8 mouse cellular contexts compared by ENCODE assay signal in the genomic region with DNA sequence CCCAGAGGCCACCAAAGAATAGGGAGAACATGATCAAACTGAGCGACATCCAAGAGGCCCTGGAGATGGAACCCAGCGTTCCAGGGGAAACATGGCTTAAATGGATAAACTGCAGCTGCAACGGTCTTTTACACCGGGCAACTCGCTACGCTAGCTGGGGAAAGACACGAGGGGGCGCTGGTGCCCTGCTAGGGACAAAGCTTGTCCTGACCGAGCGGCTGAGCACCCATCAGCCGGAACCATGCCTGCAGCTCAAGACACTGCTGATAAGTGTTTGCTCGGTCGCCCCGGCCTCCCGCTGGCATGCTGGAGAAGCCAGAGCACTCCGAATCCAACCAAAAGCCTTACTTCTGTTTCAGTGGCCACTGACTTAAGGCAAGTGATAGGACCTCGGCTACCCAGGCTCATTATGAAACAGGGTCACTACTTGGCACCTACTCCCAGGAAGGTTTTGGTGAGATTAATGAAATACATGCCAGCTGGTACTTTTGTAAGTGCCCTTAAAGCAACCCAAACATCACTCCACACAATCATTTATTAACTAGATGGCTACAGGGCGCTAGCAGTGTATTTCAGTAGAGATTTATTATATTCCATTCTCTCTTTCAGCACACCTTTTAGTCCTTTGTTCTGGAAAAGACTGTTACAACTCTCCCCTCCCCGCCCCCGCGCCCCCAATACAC. TPM values are rescaled to one million over a fixed set of nuclear protein-coding genes. Genes with fewer than 3 reads are reported as not detected.
DNase-seq lines count a peak whose midpoint lies in the region; ATAC-seq and TF ChIP-seq lines count a peak whose summit lies in the region.

1700125H20Rik (plus strand) TSS at position 347 of the 683 bp plus-strand sequence.

- H3K36me3 ChIP-seq in embryonic facial prominence, embryonic 13.5 days: no peaks in the 10 kb centered on the region
- no peaks in the 10 kb centered on the region for H3K36me3 ChIP-seq in heart, adult 2 months (ENCODE audit: control insufficient read depth, insufficient read depth, low read length)
- H3K36me3 ChIP-seq in kidney, adult 2 months (ENCODE audit: control insufficient read depth, insufficient read depth, low read length): no peaks in the 10 kb centered on the region
- H3K36me3 ChIP-seq in limb, embryonic 11.5 days (ENCODE audit: control insufficient read depth, insufficient read depth, low read length): no peaks in the 10 kb centered on the region
- H3K36me3 ChIP-seq in midbrain, embryonic 14.5 days (ENCODE audit: control insufficient read depth, insufficient read depth, low read length): no peaks in the 10 kb centered on the region

- peak; percentile 84; the same call in 1 of the 2 replicates for ATAC-seq in embryonic facial prominence, embryonic 13.5 days (ENCODE audit: insufficient number of reproducible peaks, insufficient read depth, low FRiP score, low TSS enrichment, low read depth)
- no peak for ATAC-seq in limb, embryonic 11.5 days (ENCODE audit: insufficient number of reproducible peaks, low FRiP score, low TSS enrichment, low read depth)
- ATAC-seq in midbrain, embryonic 14.5 days (ENCODE audit: low FRiP score, low TSS enrichment): peak; percentile 64; the same call in 1 of the 2 replicates

- no peak; the same call in 1 of the 2 replicates for TF ChIP-seq CTCF in heart, adult 2 months (IDR thresholded peaks at IDR 0.05)
- peak; percentile 96 for TF ChIP-seq CTCF in kidney, adult 2 months (conservative IDR thresholded peaks at IDR 0.05; ENCODE audit: insufficient read depth, insufficient read length, low read depth, low read length)

- TF ChIP-seq POLR2A in heart, adult 2 months (IDR thresholded peaks at IDR 0.05; ENCODE audit: insufficient read depth, low read depth, low read length): no peak
- TF ChIP-seq POLR2A in kidney, adult 2 months (IDR thresholded peaks at IDR 0.05; ENCODE audit: low read depth, low read length): no peak

- TF ChIP-seq EP300 in heart, adult 2 months (IDR thresholded peaks at IDR 0.05; ENCODE audit: insufficient read depth, low read depth, low read length): peak; percentile 76

- peak within 1 kb of the TSS; percentile 56 for H3K9ac ChIP-seq in embryonic facial prominence, embryonic 13.5 days
- peak within 1 kb of the TSS; percentile 11 for H3K9ac ChIP-seq in heart, adult 2 months (ENCODE audit: low read depth, low read length)
- peak within 1 kb of the TSS; percentile 65 for H3K9ac ChIP-seq in limb, embryonic 11.5 days (ENCODE audit: low read length)
- H3K9ac ChIP-seq in midbrain, embryonic 14.5 days (replicated peaks; ENCODE audit: low read length): peak within 1 kb of the TSS; percentile 45

- no peaks in the 10 kb centered on the region for H3K27me3 ChIP-seq in embryonic facial prominence, embryonic 13.5 days
- H3K27me3 ChIP-seq in heart, adult 2 months (ENCODE audit: control insufficient read depth, insufficient read depth, low read length): no peaks in the 10 kb centered on the region
- H3K27me3 ChIP-seq in kidney, adult 2 months (replicated peaks; ENCODE audit: control insufficient read depth, insufficient read depth, low read length): no peaks in the 10 kb centered on the region
- H3K27me3 ChIP-seq in limb, embryonic 11.5 days (ENCODE audit: control insufficient read depth, insufficient read depth, low read length): no peaks in the 10 kb centered on the region
- no peaks in the 10 kb centered on the region for H3K27me3 ChIP-seq in midbrain, embryonic 14.5 days (ENCODE audit: control insufficient read depth, insufficient read depth, low read length)

- no peaks in the 10 kb centered on the region for H3K9me3 ChIP-seq in embryonic facial prominence, embryonic 13.5 days
- no peaks in the 10 kb centered on the region for H3K9me3 ChIP-seq in limb, embryonic 11.5 days (ENCODE audit: control insufficient read depth, low read length)
- no peaks in the 10 kb centered on the region for H3K9me3 ChIP-seq in midbrain, embryonic 14.5 days (ENCODE audit: control insufficient read depth, low read length)

- no peaks in the 10 kb centered on the region; the same call in 1 of the 2 replicates for H3K4me1 ChIP-seq in embryonic facial prominence, embryonic 13.5 days
- no peaks in the 10 kb centered on the region for H3K4me1 ChIP-seq in heart, adult 2 months (ENCODE audit: control insufficient read depth, insufficient read depth, low read length)
- peaks cover 5% of the 10 kb centered on the region; the same call in 1 of the 2 replicates for H3K4me1 ChIP-seq in kidney, adult 2 months (ENCODE audit: control insufficient read depth, insufficient read depth, low read length)
- 0 out of 2 replicates have a peak, but pooled peaks cover 3% of the 10 kb centered on the region for H3K4me1 ChIP-seq in limb, embryonic 11.5 days (ENCODE audit: control insufficient read depth, insufficient read depth, low read length)
- no peaks in the 10 kb centered on the region for H3K4me1 ChIP-seq in midbrain, embryonic 14.5 days (ENCODE audit: control insufficient read depth, insufficient read depth, low read length)

- DNase-seq in 416B (ENCODE audit: low read depth): peak; percentile 89
- DNase-seq in adrenal gland, postnatal 4 days (ENCODE audit: low spot score in 2 of 2): peak; percentile 76 to 87
- peak; percentile 84 to 89 for DNase-seq in heart, adult 2 months
- DNase-seq in kidney, adult 2 months: peak; percentile 93
- DNase-seq in limb, embryonic 11.5 days (ENCODE audit: low spot score): peak; percentile 98
- peak; percentile 96 for DNase-seq in midbrain, embryonic 14.5 days
- peak; percentile 81 for DNase-seq in spleen, adult 12 weeks (ENCODE audit: low spot score)

- H3K4me2 ChIP-seq in embryonic facial prominence, embryonic 13.5 days: peak within 1 kb of the TSS; percentile 58
- peak within 1 kb of the TSS; percentile 43 for H3K4me2 ChIP-seq in limb, embryonic 11.5 days (ENCODE audit: low read depth, severe bottlenecking)
- H3K4me2 ChIP-seq in midbrain, embryonic 14.5 days (ENCODE audit: low read length): peak within 1 kb of the TSS; percentile 60

- H3K27ac ChIP-seq in embryonic facial prominence, embryonic 13.5 days: no peak within 1 kb of the TSS
- no peak within 1 kb of the TSS for H3K27ac ChIP-seq in heart, adult 2 months
- H3K27ac ChIP-seq in kidney, adult 2 months (ENCODE audit: insufficient read depth, low read depth, low read length): no peak within 1 kb of the TSS
- no peak within 1 kb of the TSS for H3K27ac ChIP-seq in limb, embryonic 11.5 days (replicated peaks; ENCODE audit: low read depth, low read length)
- H3K27ac ChIP-seq in midbrain, embryonic 14.5 days (replicated peaks; ENCODE audit: low read depth, low read length): no peak within 1 kb of the TSS

- 14% methylated on average over 21 of the region's 21 CpGs for WGBS in embryonic facial prominence, embryonic 13.5 days
- WGBS in heart, adult 2 months: 12% methylated on average over 21 of the region's 21 CpGs
- 8% methylated on average over 21 of the region's 21 CpGs for WGBS in kidney, adult 2 months
- WGBS in limb, embryonic 11.5 days: 13% methylated on average over 21 of the region's 21 CpGs
- 11% methylated on average over 21 of the region's 21 CpGs for WGBS in midbrain, embryonic 14.5 days

- intact Hi-C loops in heart, adult 2 months (cut with DNase I): loop anchor here (1.0 to 5.0 kb wide), 2 partner anchors 91 to 162 kb away; no protein-coding TSS in a partner anchor

- no peaks in the 10 kb centered on the region for H3K79me2 ChIP-seq in heart, adult 2 months (replicated peaks; ENCODE audit: control insufficient read depth, insufficient read depth, low read length)

- peak within 1 kb of the TSS; percentile 24 for H3K4me3 ChIP-seq in embryonic facial prominence, embryonic 13.5 days
- peak within 1 kb of the TSS; percentile 5; the same call in 1 of the 2 replicates for H3K4me3 ChIP-seq in heart, adult 2 months
- peak within 1 kb of the TSS; percentile 12 for H3K4me3 ChIP-seq in kidney, adult 2 months (ENCODE audit: insufficient read depth, low read depth, low read length)
- H3K4me3 ChIP-seq in limb, embryonic 11.5 days (ENCODE audit: low read depth, low read length): peak within 1 kb of the TSS; percentile 24
- H3K4me3 ChIP-seq in midbrain, embryonic 14.5 days (replicated peaks; ENCODE audit: low read depth, low read length): peak within 1 kb of the TSS; percentile 30

RNA-seq across cellular contexts. Expression of gene 1700125H20Rik, which starts in this region (rescaled TPM):
- total RNA-seq in adrenal gland, postnatal 4 days (2021): 1 to 10 TPM in 1 of 2 experiments, under 1 TPM in 1; 0.62 to 1.3 TPM
- 0.65 TPM in 1 of 2 replicates, not detected in the other for polyA plus RNA-seq in embryonic facial prominence, embryonic 13.5 days (2015; fragmentation: Nextera tagmentation; extraction: Ambion mirVana)
- not detected for total RNA-seq in heart, adult 2 months (2021)
- polyA plus RNA-seq in heart, adult 2 months (2012; rRNA removed): not detected in 2 replicates
- not detected in 2 replicates for polyA plus RNA-seq in kidney, adult 2 months (2012; rRNA removed)
- 0.50 and 0.84 TPM in 2 replicates for polyA plus RNA-seq in limb, embryonic 11.5 days (2014; fragmentation: Nextera tagmentation; extraction: Ambion mirVana)
- polyA plus RNA-seq in midbrain, embryonic 14.5 days (2014; fragmentation: Nextera tagmentation; extraction: Ambion mirVana): 1.5 TPM in 2 replicates

Comparison
In these comparisons a context has a peak if more than half of its experiments do, and no peak if none do; other contexts are left out.
1. Peak in ATAC-seq, H3K4me3 ChIP-seq, H3K9ac ChIP-seq and H3K4me2 ChIP-seq in embryonic facial prominence, embryonic 13.5 days; RNA of the gene not detected or under 1 TPM.
2. Peak in DNase-seq, H3K4me3 ChIP-seq and H3K9ac ChIP-seq in heart, adult 2 months; RNA of the gene not detected or under 1 TPM.
3. Peak in DNase-seq and H3K4me3 ChIP-seq in kidney, adult 2 months; RNA of the gene not detected or under 1 TPM.
4. Peak in DNase-seq, H3K4me3 ChIP-seq, H3K9ac ChIP-seq and H3K4me2 ChIP-seq in limb, embryonic 11.5 days; RNA of the gene not detected or under 1 TPM.
5. H3K9ac ChIP-seq: peak in every context shown above with its lines; median percentile 65 in limb, embryonic 11.5 days; 56 in embryonic facial prominence, embryonic 13.5 days; 45 in midbrain, embryonic 14.5 days; 11 in heart, adult 2 months.